Mouse (Mus musculus): ENCODE results near the gene Ppif.

DNA sequence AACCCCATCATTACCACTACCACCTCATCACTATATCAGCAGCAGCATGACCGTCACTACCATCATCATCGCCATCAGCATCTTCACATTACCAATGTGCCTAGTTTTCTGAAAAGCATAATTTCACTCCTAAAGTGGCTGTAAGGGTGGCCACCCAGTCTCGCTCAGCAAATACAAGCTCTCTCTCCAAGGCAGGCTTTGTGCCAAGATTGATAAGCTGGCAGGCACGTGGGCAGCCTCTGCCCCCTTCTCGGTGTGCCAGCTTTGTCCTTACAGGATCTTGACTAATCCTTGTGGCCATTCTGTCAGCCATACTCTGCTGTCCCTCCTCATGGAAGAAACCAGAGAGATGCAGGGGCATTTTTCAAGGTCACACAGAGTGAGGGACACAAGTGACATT is 49.0 kb downstream of the Ppif start:
- TF ChIP-seq ZC3H11A (IDR thresholded peaks at IDR 0.05; ENCODE audit: borderline replicate concordance, low read depth, low read length) = no peak
- TF ChIP-seq CHD2 (IDR thresholded peaks at IDR 0.05; ENCODE audit: low read depth, low read length) = no peak
- TF ChIP-seq ZNF384 (IDR thresholded peaks at IDR 0.05; ENCODE audit: low read depth, low read length) = no peak
- TF ChIP-seq HCFC1 (IDR thresholded peaks at IDR 0.05; ENCODE audit: borderline replicate concordance, insufficient read depth, low read length) = no peak

Measured in ES-E14 (cell line).